Mouse (Mus musculus) kidney, adult 8-10 months (tissue): ENCODE data around the gene Mapkap1.

ENCODE experiments used
- DNase-seq, 2 experiments: peaks; one replicate each; pipeline ENCODE4 v3.0.0; 2022

The Mapkap1 gene

GRCm38 (mm10) chr2:34406601-34407464 is at the start of gene Mapkap1:
TSS of gene Mapkap1 (plus strand) at chr2:34406771.
- DNase-seq = peak; percentile 98 to 99

DNA sequence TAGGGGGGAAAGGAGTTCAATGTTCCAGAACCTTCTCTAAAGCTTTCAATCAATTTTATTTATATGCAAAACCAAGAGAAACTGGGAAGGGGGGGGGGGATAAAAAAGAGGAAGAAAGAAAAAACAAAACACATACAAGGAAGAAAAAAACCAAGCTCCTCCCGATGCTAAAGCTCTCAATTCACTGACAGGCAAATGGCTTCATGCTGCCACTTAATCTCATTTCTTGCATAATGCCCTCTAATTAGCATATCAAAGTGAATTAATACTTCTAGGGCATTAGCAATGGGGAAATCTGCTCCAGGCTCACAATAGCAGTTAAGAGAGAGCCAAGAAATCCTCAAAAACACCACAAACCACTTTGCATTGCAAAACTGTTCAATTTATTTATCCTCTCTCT is 42.9 kb upstream of the Mapkap1 start:
- DNase-seq = no peak

DNA sequence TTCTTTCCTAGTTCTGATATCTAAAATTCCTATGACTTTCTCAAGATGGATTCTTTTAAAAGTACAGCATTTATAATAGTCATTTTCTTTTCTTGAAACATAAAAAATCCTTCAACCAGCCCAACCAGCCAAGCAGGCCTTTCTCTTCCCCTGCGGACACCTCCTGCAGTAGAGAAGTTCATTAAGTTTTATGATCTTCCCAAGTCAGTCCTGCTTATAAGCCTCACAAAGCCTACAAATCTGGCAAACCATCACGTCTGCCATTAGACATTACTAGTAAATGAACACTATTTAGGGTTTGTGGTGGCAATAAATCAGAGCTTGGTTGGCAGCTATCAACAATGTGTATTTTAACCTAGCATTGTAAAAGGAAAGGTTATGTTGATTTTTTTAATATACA is 39.5 kb upstream of the Mapkap1 start:
- no peak for DNase-seq

GRCm38 (mm10) chr2:34368396-34368795 is 38.2 kb upstream of the Mapkap1 start:
- DNase-seq = no peak

- DNase-seq = no peak
These were observed 36.2 kb upstream of the Mapkap1 start for GRCm38 (mm10) chr2:34370349-34370724.

DNA sequence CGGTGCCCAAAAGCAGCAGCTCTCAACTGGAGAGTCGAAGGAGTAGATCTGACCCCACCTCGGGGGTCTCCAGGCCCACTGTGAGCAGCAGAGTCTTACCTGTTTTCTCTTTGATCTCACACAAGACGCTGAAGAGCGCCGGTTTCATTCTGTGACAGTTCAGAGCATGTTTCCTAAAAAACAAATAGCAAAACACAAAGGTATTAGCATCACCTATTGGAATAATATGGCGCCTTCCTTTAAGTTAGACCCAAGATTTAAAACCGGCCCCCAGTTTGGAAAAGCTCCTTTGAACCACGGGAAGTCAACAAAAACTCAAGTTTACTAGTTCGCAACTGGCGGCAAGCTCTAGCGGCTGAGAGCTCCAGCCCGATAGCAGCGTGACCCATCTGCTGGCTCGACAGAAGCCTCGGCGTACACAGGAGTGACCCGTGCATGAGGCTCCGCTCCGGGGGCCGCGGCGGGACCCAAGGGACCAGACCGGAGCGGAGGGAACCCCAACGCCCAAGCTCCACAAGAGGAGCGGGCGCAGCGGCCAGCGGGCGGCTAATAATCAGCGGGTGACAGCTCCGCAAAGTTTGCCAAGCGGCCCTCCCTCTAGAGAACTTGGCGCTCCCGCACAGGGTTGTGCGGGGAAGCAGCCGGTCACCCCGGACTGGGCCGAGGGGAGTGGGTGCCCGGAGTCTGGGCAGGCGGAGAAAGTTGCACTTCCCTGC is 35.7 kb upstream of the Mapkap1 start:
- DNase-seq = peak; percentile 9 to 19

GRCm38 (mm10) chr2:34371441-34372304 is 34.9 kb upstream of the Mapkap1 start:
- peak; percentile 28 for DNase-seq

GRCm38 (mm10) chr2:34372305-34373301 is 34.0 kb upstream of the Mapkap1 start, which contains the start of gene Pbx3:
TSS of gene Pbx3 (minus strand) at chr2:34373142.
- DNase-seq = peak; percentile 96 to 97

DNA sequence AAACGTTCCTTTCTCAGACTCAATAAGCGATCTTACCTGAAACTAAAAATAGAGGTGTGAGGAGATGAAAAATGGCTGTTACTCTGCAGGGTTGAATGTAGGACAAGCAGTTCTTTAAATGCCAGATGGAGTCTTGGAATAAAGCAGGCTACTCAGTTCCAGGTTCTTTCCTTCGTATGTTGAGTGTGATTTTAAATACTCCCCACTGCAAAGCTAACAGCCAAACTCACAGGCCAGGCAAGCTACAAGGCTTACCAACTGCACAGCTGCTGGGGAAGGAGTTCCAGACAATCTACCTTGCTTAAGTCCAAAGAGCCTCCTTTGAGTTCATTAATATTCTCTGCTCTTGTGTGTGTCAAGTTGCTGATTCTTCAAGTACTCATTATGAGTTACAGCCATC is 32.7 kb upstream of the Mapkap1 start:
- DNase-seq = no peak

DNA sequence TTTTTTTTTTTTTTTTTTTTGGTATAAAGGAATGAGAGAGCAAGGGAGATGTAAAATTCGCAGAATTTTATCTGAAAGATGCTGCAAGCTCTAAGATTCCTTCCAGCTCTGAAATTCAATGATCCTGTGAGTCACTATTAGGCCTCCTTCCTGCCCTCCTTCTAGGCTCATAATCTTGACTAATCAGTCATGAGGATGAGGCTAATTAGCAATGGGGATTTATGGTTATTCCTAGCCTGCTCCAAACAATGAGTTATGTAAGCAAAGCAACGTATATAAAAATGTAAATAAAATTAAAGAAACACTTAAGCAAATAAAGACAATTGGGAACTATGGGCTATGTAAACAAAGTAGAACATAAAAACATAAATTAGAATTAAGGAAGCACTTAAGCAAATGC is 32.2 kb upstream of the Mapkap1 start:
- no peak for DNase-seq

GRCm38 (mm10) chr2:34378930-34379329 is 27.6 kb upstream of the Mapkap1 start:
- no peak for DNase-seq

DNA sequence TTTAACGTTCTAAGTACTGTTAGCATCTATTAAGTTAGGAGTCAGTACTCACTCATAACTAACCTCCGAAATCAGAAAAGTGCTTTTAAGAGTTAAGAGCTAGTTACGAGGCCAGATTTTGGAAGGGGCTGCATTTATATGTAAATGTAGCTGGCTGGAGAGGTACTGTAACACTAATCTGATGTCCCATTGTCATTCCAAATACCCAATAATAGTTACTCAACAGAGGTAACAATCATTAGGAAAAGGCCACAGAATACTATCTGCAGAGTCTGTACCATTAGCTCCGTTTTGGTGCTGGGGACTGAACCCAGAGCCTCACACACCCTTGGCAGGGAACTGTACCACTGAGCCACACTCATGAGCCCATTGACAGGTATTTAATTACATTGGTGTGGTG is 7.0 kb upstream of the Mapkap1 start:
- no peak for DNase-seq

GRCm38 (mm10) chr2:34407596-34407995 is 1.0 kb downstream of the Mapkap1 start:
- DNase-seq = no peak

DNA sequence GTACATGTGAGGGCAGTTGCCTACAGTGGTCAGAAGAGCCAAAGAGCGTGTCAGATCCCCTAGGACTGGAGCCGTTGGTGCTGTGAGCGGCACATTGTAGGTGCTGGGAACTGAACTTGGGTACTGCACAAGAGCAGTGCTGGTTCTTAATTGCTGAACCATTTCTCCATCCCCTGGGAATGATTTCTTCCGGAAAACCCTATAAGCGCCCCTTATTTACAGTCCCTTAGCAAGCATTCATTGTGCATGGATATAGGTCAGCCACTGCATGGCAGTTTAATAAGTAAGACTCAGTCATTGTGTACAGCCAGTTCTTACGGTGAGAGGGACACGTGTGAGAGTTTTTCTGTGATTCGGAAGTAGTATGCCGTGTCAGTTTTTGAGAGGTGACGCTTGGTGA is 1.8 kb downstream of the Mapkap1 start:
- no peak for DNase-seq

DNA sequence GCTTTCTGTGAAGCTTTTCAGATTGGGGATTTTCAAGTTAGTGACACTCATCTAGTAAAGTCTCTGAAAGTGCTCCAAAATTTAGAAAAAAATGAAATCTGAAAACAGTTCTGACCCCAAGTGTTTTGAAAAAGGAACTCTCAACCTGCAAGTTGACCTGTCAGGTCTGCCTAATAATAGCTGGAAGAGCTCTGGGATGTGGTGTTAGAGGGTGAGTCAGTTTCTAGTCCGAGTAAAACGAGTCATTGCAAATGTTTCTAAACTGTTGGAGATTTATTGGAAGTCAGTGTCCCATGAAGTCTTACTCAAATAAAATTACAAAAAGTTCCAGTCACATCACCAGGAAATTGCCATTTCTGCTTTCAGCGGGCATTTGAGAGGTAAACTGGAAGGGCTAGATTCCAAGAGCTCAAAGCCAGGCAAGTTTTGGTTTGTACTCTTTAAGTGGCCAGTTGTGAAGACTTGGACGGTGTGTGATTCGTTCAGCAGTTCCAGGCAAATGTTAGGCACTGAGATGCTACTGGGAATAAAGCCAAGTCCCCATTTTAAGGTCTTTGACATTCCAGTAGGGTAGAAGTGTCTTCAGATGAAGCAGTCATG is 3.3 kb downstream of the Mapkap1 start:
- DNase-seq = no peak

DNA sequence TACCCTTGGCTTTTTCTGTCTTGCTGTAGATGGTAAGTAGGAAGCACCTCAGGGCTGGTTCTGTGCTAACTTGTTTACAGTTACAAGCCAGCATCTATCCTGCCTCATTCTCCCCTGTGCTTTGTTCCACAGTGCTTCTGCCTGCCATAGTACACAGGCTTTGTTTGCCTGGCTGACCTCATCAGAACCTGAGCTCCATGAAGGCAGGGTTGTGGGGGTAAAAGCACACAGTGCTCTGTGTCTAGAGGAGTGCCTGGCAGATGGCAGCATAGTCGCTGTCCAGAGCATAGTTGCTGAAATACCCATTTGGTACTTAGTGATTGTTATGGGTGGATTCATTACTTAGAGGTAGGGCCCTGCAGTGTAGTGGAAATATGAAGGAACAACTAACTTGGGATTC is 13.7 kb downstream of the Mapkap1 start:
- no peak for DNase-seq

GRCm38 (mm10) chr2:34424186-34424585 is 17.6 kb downstream of the Mapkap1 start:
- DNase-seq = no peak

- no peak for DNase-seq
These were observed 19.1 kb downstream of the Mapkap1 start for GRCm38 (mm10) chr2:34425573-34426223.

GRCm38 (mm10) chr2:34430663-34431062 is 24.1 kb downstream of the Mapkap1 start:
- DNase-seq = no peak

- no peak for DNase-seq
These were observed 25.3 kb downstream of the Mapkap1 start for GRCm38 (mm10) chr2:34431701-34432372.
